Mouse (Mus musculus): ENCODE data around the gene Fam206a.

- TF ChIP-seq GATA1 (IDR thresholded peaks at IDR 0.05; ENCODE audit: low read length) = no peak
- TF ChIP-seq TAL1 (IDR thresholded peaks at IDR 0.05; ENCODE audit: low read length) = no peak
Measured at GRCm38 (mm10) chr4:56811642-56812041, 9.5 kb downstream of the Fam206a start.

All from erythroblast, embryonic 14.5 days (primary cell).